In genomic region chr4:102977778-102978321, GRCm38 (mm10) we compare ENCODE assay signal across 9 mouse cellular contexts. TPM values are rescaled to one million over a fixed set of nuclear protein-coding genes. Genes with fewer than 3 reads are reported as not detected.
A peak's percentile ranks its signal among the peaks of the same experiment; 100 is the strongest.
DNase-seq lines count a peak whose midpoint lies in the region; ATAC-seq and TF ChIP-seq lines count a peak whose summit lies in the region.
"Had no signal": no experiment of that assay in that cellular context is flagged by ENCODE, and none has a peak within 500 bp of the region (broad histone marks: within the 10 kb centered on the region; RNA-seq: fewer than 3 reads in every experiment).

No protein-coding gene starts in this region.

- H3K27me3 ChIP-seq in liver, embryonic 14.5 days (ENCODE audit: control insufficient read depth, insufficient read depth, low read length): peaks cover 5% of the 10 kb centered on the region

- H3K4me1 ChIP-seq in liver, embryonic 14.5 days (replicated peaks; ENCODE audit: control insufficient read depth in 2 of 2, insufficient read depth in 2 of 2, low read length in 1 of 2): no peaks in the 10 kb centered on the region

- DNase-seq in cerebellum, postnatal 14 days: peak; percentile 7 to 13
- DNase-seq in cerebellum, adult 18-20 months: no peak
- DNase-seq in retina, postnatal 1 day: peak; percentile 36
- DNase-seq in retina, embryonic 14.5 days (ENCODE audit: low spot score): no peak
- no peak for DNase-seq in liver, embryonic 14.5 days (ENCODE audit: low read depth in 3 of 3, low spot score in 3 of 3)
- no peak for DNase-seq in adrenal gland, adult 18-20 months (ENCODE audit: low spot score in 2 of 2)
- no peak for DNase-seq in frontal cortex, postnatal 14 days (ENCODE audit: low spot score in 2 of 2)
- DNase-seq: right cerebral cortex, postnatal 25 days had no signal

- H3K9ac ChIP-seq in liver, embryonic 14.5 days (replicated peaks): no peak overlapping the region

- no peak overlapping the region for H3K4me3 ChIP-seq in liver, embryonic 14.5 days (ENCODE audit: insufficient read depth in 1 of 2, low read depth in 2 of 2, low read length in 2 of 2)

- TF ChIP-seq EP300 in liver, embryonic 14.5 days (IDR thresholded peaks at IDR 0.05; ENCODE audit: low read depth): no peak

- peak overlapping the region; percentile 24 for H3K4me2 ChIP-seq in liver, embryonic 14.5 days (ENCODE audit: low read depth)

- 14% methylated on average over 16 of the region's 16 CpGs for WGBS in liver, embryonic 14.5 days (ENCODE audit: insufficient replicate concordance)

- H3K36me3 ChIP-seq in liver, embryonic 14.5 days (replicated peaks; ENCODE audit: control insufficient read depth, insufficient read depth, low read depth): no peaks in the 10 kb centered on the region

- TF ChIP-seq CTCF in liver, embryonic 14.5 days (IDR thresholded peaks at IDR 0.05; ENCODE audit: low read depth): no peak

- H3K27ac ChIP-seq in liver, embryonic 14.5 days: no peak overlapping the region

- ATAC-seq in liver, embryonic 14.5 days (ENCODE audit: insufficient read depth): no peak
- no peak for ATAC-seq in activated CD4-positive, CD25-positive, alpha-beta regulatory T cell, adult 4 months

- H3K9me3 ChIP-seq in liver, embryonic 14.5 days (ENCODE audit: control insufficient read depth, low read length): no peaks in the 10 kb centered on the region

RNA-seq across cellular contexts. Expression of gene Tctex1d1, which starts 0.6 kb away (rescaled TPM):
- 0.17 and 0.21 TPM in 2 replicates for polyA plus RNA-seq in liver, embryonic 14.5 days (2012; rRNA removed)
- 0.21 and 0.25 TPM in 2 replicates for polyA plus RNA-seq in liver, embryonic 14.5 days (2014; fragmentation: Nextera tagmentation; extraction: Ambion mirVana)
- total RNA-seq in adrenal gland, adult 18-20 months (2021): not detected
- polyA plus RNA-seq in activated CD4-positive, CD25-positive, alpha-beta regulatory T cell, adult 4 months (2017; shearing (Covaris generic)): under 1 TPM in 1 of 2 experiments, not detected in 1; 0.89 TPM

RNA-seq across cellular contexts. Expression of gene Insl5, which starts 48.8 kb away (rescaled TPM):
- polyA plus RNA-seq in liver, embryonic 14.5 days (2012; rRNA removed): not detected in 2 replicates
- polyA plus RNA-seq in liver, embryonic 14.5 days (2014; fragmentation: Nextera tagmentation; extraction: Ambion mirVana): not detected in 2 replicates
- total RNA-seq in adrenal gland, adult 18-20 months (2021): not detected
- polyA plus RNA-seq in activated CD4-positive, CD25-positive, alpha-beta regulatory T cell, adult 4 months (2017; shearing (Covaris generic)): not detected

Comparison
In these comparisons a context has a peak if more than half of its experiments do, and no peak if none do; other contexts are left out.
1. DNase-seq: peak in cerebellum, postnatal 14 days (2 of 2) and retina, postnatal 1 day (single experiment); none in cerebellum, adult 18-20 months (0 of 2), retina, embryonic 14.5 days (single experiment), liver, embryonic 14.5 days (0 of 3), adrenal gland, adult 18-20 months (0 of 2) and frontal cortex, postnatal 14 days (0 of 2).